Mouse (Mus musculus) myocyte (in vitro differentiated cells): ENCODE data around the gene Ins2. TPM values are rescaled to one million over a fixed set of nuclear protein-coding genes. Genes with fewer than 3 reads are reported as not detected.

Experiments
- H3K27me3 ChIP-seq: one replicate; pipeline ENCODE4 v1.6.1; 2011; ENCODE audit not compliant: control insufficient read depth, insufficient read depth, insufficient read length
- H3K36me3 ChIP-seq: one replicate; pipeline ENCODE4 v1.6.1; 2011; ENCODE audit not compliant: control insufficient read depth, insufficient read depth
- H3K4me2 ChIP-seq: one replicate; pipeline ENCODE4 v1.6.1; 2011; ENCODE audit warnings: low read depth, control low read depth
- H3K4me3 ChIP-seq: one replicate; pipeline ENCODE4 v1.5.1; 2011; ENCODE audit warnings: mild to moderate bottlenecking, control low read depth, moderate library complexity
- H3K79me2 ChIP-seq: one replicate; pipeline ENCODE4 v1.6.1; 2011; ENCODE audit not compliant: control insufficient read depth, insufficient read depth
- H3ac ChIP-seq: one replicate; pipeline ENCODE4 v1.6.1; 2011; ENCODE audit not compliant: control insufficient read depth, insufficient read length
- CEBPB ChIP-seq: IDR thresholded peaks from 2 replicates; pipeline ENCODE4 v1.6.1; 2011; ENCODE audit warnings: mild to moderate bottlenecking, moderate library complexity; ENCODE audit not compliant: poor library complexity, insufficient read depth, severe bottlenecking
- E2F4 ChIP-seq: IDR thresholded peaks from one replicate; pipeline ENCODE4 v1.6.1; 2011; ENCODE audit warnings: mild to moderate bottlenecking, control low read depth, moderate library complexity; ENCODE audit not compliant: insufficient read depth
- MAX ChIP-seq: IDR thresholded peaks from one replicate; pipeline ENCODE4 v1.6.1; 2011; ENCODE audit warnings: low read depth, mild to moderate bottlenecking, control low read depth
- MYOD1 ChIP-seq, 3 experiments: IDR thresholded peaks; one replicate each; pipeline ENCODE4 v1.6.1; 2011; ENCODE audit warnings: control low read depth in 2 of 3, low read depth in 2 of 3, mild to moderate bottlenecking in 2 of 3, moderate library complexity in 1 of 3; ENCODE audit not compliant: insufficient read length in 2 of 3, control insufficient read depth in 1 of 3
- MYOG ChIP-seq, 3 experiments: IDR thresholded peaks; one replicate each; pipeline ENCODE4 v1.6.1; 2011; ENCODE audit warnings: control low read depth in 2 of 3, low read depth in 2 of 3, mild to moderate bottlenecking in 2 of 3; ENCODE audit not compliant: insufficient read length in 2 of 3, control insufficient read depth in 1 of 3, insufficient read depth in 1 of 3
- POLR2A ChIP-seq: IDR thresholded peaks from one replicate; pipeline ENCODE4 v1.6.1; 2011; ENCODE audit warnings: low read depth, mild to moderate bottlenecking, control low read depth, moderate library complexity; ENCODE audit not compliant: insufficient read length
- POLR2AphosphoS2 ChIP-seq: IDR thresholded peaks from one replicate; pipeline ENCODE4 v1.6.1; 2011; ENCODE audit warnings: low read depth, control low read depth; ENCODE audit not compliant: insufficient read length
- REST ChIP-seq: IDR thresholded peaks from one replicate; pipeline ENCODE4 v1.6.1; 2011; ENCODE audit warnings: mild to moderate bottlenecking, control low read depth, moderate library complexity; ENCODE audit not compliant: insufficient read depth, insufficient read length
- SRF ChIP-seq: IDR thresholded peaks from one replicate; pipeline ENCODE4 v1.6.1; 2011; ENCODE audit warnings: low read depth; ENCODE audit not compliant: control insufficient read depth, insufficient read length
- TCF12 ChIP-seq: IDR thresholded peaks from one replicate; pipeline ENCODE4 v1.6.1; 2011; ENCODE audit warnings: mild to moderate bottlenecking, control low read depth; ENCODE audit not compliant: poor library complexity, insufficient read depth, severe bottlenecking
- TCF3 ChIP-seq: IDR thresholded peaks from one replicate; pipeline ENCODE4 v1.6.1; 2011; ENCODE audit warnings: low read depth, control low read depth; ENCODE audit not compliant: insufficient read length
- USF1 ChIP-seq: IDR thresholded peaks from one replicate; pipeline ENCODE4 v1.6.1; 2011; ENCODE audit warnings: low read depth, mild to moderate bottlenecking, control low read depth, moderate library complexity
- polyA plus RNA-seq: library from polyadenylated mRNA; unstranded; fragments of >200 nt; fragmentation: generic; extraction: Trizol; gene quantifications from one replicate; pipeline ENCODE4 v1.2.1, GENCODE M21; 2012; ENCODE audit warnings: missing spikeins

Ins2 gene
- polyA plus RNA-seq = 1.2 TPM

- Histone ChIP-seq H3K4me3 (no peak within 1 kb of the TSS), H3ac (no peak within 1 kb of the TSS), H3K36me3 (no peaks in the 10 kb centered on the region), H3K79me2 (no peaks in the 10 kb centered on the region), H3K27me3 (no peaks in the 10 kb centered on the region), H3K4me2 (no peak within 1 kb of the TSS)
- TF ChIP-seq POLR2A (no peak), MYOG (IDR thresholded peaks at IDR 0.05; ENCODE audit: control insufficient read depth in 1 of 3, insufficient read depth in 1 of 3, insufficient read length in 2 of 3, low read depth in 2 of 3) (no peak), USF1 (no peak), E2F4 (no peak), POLR2AphosphoS2 (no peak), TCF12 (no peak), SRF (no peak), MAX (no peak), TCF3 (no peak), CEBPB (no peak), REST (no peak), MYOD1 (IDR thresholded peaks at IDR 0.05; ENCODE audit: control insufficient read depth in 1 of 3, insufficient read length in 2 of 3, low read depth in 2 of 3) (no peak)
These were observed at the start of gene Ins2 for GRCm38 (mm10) chr7:142743281-142743680. Gene Ins2, minus strand, starts transcription at chr7:142743381.

- Histone ChIP-seq H3K4me3 (no peak overlapping the region), H3K79me2 (no peaks in the 10 kb centered on the region), H3ac (no peak overlapping the region), H3K4me2 (no peak overlapping the region), H3K27me3 (peaks cover 4% of the 10 kb centered on the region), H3K36me3 (no peaks in the 10 kb centered on the region)
- TF ChIP-seq SRF (no peak), USF1 (no peak), POLR2A (no peak), TCF12 (no peak), POLR2AphosphoS2 (no peak), CEBPB (no peak), TCF3 (no peak), MAX (no peak), MYOD1 (IDR thresholded peaks at IDR 0.05; ENCODE audit: control insufficient read depth in 1 of 3, insufficient read length in 2 of 3, low read depth in 2 of 3) (no peak), MYOG (IDR thresholded peaks at IDR 0.05; ENCODE audit: control insufficient read depth in 1 of 3, insufficient read depth in 1 of 3, insufficient read length in 2 of 3, low read depth in 2 of 3) (no peak), E2F4 (no peak), REST (no peak)
These were observed 49.6 kb upstream of the Ins2 start for GRCm38 (mm10) chr7:142792650-142793275.

- no peak for TF ChIP-seq POLR2A
- TF ChIP-seq POLR2AphosphoS2 = no peak
- no peak for TF ChIP-seq TCF12
- no peak for TF ChIP-seq CEBPB
- TF ChIP-seq REST = no peak
- no peak for TF ChIP-seq TCF3
- no peak for TF ChIP-seq USF1
- TF ChIP-seq MYOD1 (IDR thresholded peaks at IDR 0.05; ENCODE audit: control insufficient read depth in 1 of 3, insufficient read length in 2 of 3, low read depth in 2 of 3) = no peak
- no peak for TF ChIP-seq MAX
- TF ChIP-seq SRF = no peak
- no peak for TF ChIP-seq E2F4
- TF ChIP-seq MYOG (IDR thresholded peaks at IDR 0.05; ENCODE audit: control insufficient read depth in 1 of 3, insufficient read depth in 1 of 3, insufficient read length in 2 of 3, low read depth in 2 of 3) = no peak
- no peaks in the 10 kb centered on the region for H3K36me3 ChIP-seq
- H3K27me3 ChIP-seq = peaks cover 4% of the 10 kb centered on the region
- no peak overlapping the region for H3K4me3 ChIP-seq
- no peaks in the 10 kb centered on the region for H3K79me2 ChIP-seq
- H3ac ChIP-seq = no peak overlapping the region
- no peak overlapping the region for H3K4me2 ChIP-seq
These were observed 46.5 kb upstream of the Ins2 start for GRCm38 (mm10) chr7:142789667-142790066.

- no peaks in the 10 kb centered on the region for H3K27me3 ChIP-seq
- TF ChIP-seq REST = no peak
- TF ChIP-seq CEBPB = no peak
- no peak for TF ChIP-seq TCF3
- no peak for TF ChIP-seq MYOG (IDR thresholded peaks at IDR 0.05; ENCODE audit: control insufficient read depth in 1 of 3, insufficient read depth in 1 of 3, insufficient read length in 2 of 3, low read depth in 2 of 3)
- no peak for TF ChIP-seq MYOD1 (IDR thresholded peaks at IDR 0.05; ENCODE audit: control insufficient read depth in 1 of 3, insufficient read length in 2 of 3, low read depth in 2 of 3)
- TF ChIP-seq USF1 = no peak
- no peak for TF ChIP-seq MAX
- TF ChIP-seq SRF = no peak
- TF ChIP-seq POLR2A = no peak
These were observed 5.4 kb downstream of the Ins2 start for GRCm38 (mm10) chr7:142737772-142738171.

GRCm38 (mm10) chr7:142736943-142737490 lies 6.2 kb downstream of the Ins2 start:
- TF ChIP-seq CEBPB (no peak), MAX (no peak), TCF3 (no peak), REST (no peak), POLR2A (no peak), MYOD1 (IDR thresholded peaks at IDR 0.05; ENCODE audit: control insufficient read depth in 1 of 3, insufficient read length in 2 of 3, low read depth in 2 of 3) (no peak), POLR2AphosphoS2 (no peak), USF1 (no peak), E2F4 (no peak), TCF12 (no peak)
- Histone ChIP-seq H3K4me3 (no peak overlapping the region), H3K4me2 (no peak overlapping the region), H3K36me3 (no peaks in the 10 kb centered on the region), H3ac (no peak overlapping the region), H3K27me3 (no peaks in the 10 kb centered on the region), H3K79me2 (no peaks in the 10 kb centered on the region)

More at GRCm38 (mm10) chr7:142737772-142738171, 5.4 kb downstream of the Ins2 start:
- Histone ChIP-seq H3K4me3 (no peak overlapping the region), H3K4me2 (no peak overlapping the region), H3ac (no peak overlapping the region), H3K79me2 (no peaks in the 10 kb centered on the region), H3K36me3 (no peaks in the 10 kb centered on the region)
